Mouse (Mus musculus): ENCODE data around the gene Esr2. TPM values are rescaled to one million over a fixed set of nuclear protein-coding genes. Genes with fewer than 3 reads are reported as not detected.

The Esr2 gene
- polyA plus RNA-seq, 1 experiment from 2014 or later, result 0.26 TPM

Other genes starting within 250 kb of the Esr2 start
- gene Tex21, start 69.5 kb upstream of the Esr2 start, polyA plus RNA-seq (2014; fragmentation: Nextera tagmentation; extraction: Ambion mirVana), result not detected in 2 replicates
- gene Mthfd1, start 78.0 kb upstream of the Esr2 start, polyA plus RNA-seq (2014; fragmentation: Nextera tagmentation; extraction: Ambion mirVana), result 49.5 and 54.4 TPM in 2 replicates
- gene Akap5, start 147.6 kb upstream of the Esr2 start, polyA plus RNA-seq (2014; fragmentation: Nextera tagmentation; extraction: Ambion mirVana), result 4.0 and 5.4 TPM in 2 replicates
- gene Zbtb25, start 192.3 kb upstream of the Esr2 start, polyA plus RNA-seq (2014; fragmentation: Nextera tagmentation; extraction: Ambion mirVana), result 19.2 and 19.7 TPM in 2 replicates
- 8.2 and 8.3 TPM in 2 replicates for gene Zbtb1, start 193.0 kb upstream of the Esr2 start, polyA plus RNA-seq (2014; fragmentation: Nextera tagmentation; extraction: Ambion mirVana)
- gene Hspa2, start 226.9 kb upstream of the Esr2 start, polyA plus RNA-seq (2014; fragmentation: Nextera tagmentation; extraction: Ambion mirVana), result 8.1 and 11.2 TPM in 2 replicates
- 1.9 and 2.3 TPM in 2 replicates for gene Ppp1r36, start 240.3 kb upstream of the Esr2 start, polyA plus RNA-seq (2014; fragmentation: Nextera tagmentation; extraction: Ambion mirVana)

All from hindbrain, embryonic 11.5 days (tissue).